Mouse (Mus musculus) brain, embryonic 18.5 days (tissue): Measurements from ENCODE around the gene Pgm5.
"Not testable (repeated sequence)": the region's sequence is repeated elsewhere in the genome, so short reads cannot be mapped to it uniquely, and the experiment has no call there.

Experiments used
- DNase-seq: peaks from one replicate; pipeline ENCODE4 v3.0.0-alpha.2; 2012; ENCODE audit warnings: low read depth, low spot score

The Pgm5 gene

DNA sequence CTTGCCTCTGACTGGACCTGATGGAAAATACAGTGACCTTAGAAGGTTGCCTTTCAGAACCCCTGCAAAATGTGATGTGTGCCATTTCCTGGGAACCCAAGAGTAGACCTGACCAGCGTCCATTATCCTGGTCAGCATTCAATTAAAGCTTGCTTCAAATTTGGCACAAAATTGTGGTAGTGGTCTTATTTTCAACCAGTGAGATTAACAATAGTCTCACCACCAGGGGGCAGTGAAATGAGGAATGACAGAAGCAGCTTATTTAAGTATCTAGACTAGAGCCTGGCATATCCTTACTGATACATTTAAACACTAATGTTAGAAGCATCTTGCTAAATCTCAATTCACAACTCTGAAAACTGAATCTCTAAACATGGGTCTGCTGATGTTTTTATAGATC, 156.3 kb downstream of the Pgm5 start:
- no peak for DNase-seq

DNA sequence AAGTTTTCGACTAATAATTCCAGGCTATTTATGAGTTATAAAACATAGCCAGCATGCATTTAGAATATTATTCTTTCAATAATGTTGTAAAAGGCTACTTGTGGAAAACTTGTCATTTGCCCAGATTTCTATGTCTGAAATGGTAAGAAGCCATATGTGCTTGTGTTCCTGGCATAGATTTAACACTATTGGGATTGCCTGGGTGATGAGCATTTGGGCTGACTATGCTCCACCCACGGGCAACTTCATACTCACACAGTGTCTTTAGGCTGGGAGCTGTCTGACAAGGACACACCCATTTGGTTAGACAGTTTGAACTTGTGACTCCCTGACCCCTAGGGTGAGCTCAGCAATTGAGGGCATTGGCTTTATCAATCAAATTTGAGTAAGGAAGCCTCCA, 157.3 kb downstream of the Pgm5 start:
- no peak for DNase-seq

- DNase-seq, result no peak
Measured at GRCm38 (mm10) chr19:24703680-24704079, 158.0 kb downstream of the Pgm5 start.

DNA sequence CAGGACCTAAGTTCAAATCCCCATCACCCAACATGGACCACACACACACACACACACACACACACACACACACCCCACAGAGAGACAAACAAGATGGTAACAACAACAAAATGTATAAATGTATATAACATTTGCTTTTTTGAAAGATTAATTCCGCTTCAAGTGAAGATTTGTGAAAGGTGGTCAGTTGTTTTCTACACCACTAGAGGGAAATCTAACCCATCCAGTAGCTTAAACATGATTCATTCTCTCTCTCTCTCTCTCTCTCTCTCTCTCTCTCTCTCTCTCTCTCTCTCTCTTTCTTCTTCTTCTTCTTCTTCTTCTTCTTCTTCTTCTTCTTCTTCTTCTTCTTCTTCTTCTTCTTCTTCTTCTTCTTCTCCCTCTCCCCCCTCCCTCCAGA, 158.5 kb downstream of the Pgm5 start:
- DNase-seq, result not testable (repeated sequence)

GRCm38 (mm10) chr19:24701716-24702115, 159.9 kb downstream of the Pgm5 start:
- no peak for DNase-seq

DNA sequence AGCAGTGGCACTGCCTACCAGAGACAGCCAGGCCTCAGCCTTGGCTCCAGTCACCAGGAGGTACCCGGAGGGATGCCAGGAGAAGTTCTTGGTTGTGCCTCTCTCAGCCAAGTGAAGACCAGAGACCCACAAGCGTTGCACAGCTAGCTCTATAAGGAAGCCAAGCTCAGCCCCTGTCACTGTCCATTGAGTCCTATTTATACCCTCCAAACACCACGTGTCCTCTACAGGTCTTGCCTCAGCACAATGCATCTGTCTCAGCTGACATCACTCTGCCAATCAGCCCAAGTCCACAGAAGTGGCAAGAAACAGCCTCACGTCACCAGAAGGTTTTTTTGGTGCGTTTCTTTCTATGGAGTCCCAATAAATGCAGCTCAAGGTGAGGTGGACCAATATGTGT, 161.0 kb downstream of the Pgm5 start:
- no peak for DNase-seq

- DNase-seq, result no peak
Measured at GRCm38 (mm10) chr19:24699910-24700309, 161.7 kb downstream of the Pgm5 start.

DNA sequence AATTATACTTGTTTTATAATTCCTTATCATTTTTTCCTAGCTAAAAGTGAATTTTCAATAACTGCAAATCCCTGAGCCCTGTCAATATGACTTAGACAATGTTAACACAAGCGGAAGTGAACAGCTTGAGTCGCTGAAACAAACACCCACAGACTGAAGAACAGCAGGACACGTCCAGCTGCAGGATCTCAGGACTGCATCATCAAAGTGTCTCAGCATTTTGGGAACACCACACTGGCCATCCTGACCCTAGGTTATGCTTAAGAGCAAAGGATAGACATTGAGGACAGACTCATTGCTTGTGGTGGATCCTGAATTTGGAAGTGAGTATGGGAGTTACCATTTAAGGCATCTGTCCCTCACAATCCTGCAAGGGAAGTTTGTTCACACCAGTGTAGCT, 162.5 kb downstream of the Pgm5 start:
- DNase-seq, result no peak

DNA sequence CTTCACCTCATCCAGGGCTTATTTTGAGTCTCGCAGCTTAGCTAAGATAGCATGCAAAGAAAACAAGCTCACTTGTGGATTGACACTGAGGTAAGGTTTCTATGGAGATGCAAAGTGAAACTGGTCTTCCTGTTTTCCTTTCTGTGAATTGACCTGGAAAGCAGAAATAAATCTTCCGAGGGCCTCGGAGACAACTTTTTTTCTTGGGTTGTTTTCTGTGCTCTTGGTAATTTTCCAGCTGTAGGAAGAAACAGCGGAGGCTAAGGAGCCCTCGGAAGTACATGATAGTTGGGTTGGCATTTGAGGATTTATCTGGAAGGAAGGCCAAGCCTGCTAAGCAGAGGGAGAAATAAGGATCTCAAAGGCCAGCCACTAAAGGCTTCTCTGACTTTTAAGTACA, 163.0 kb downstream of the Pgm5 start:
- no peak for DNase-seq

GRCm38 (mm10) chr19:24697946-24698345, 163.7 kb downstream of the Pgm5 start:
- no peak for DNase-seq

DNA sequence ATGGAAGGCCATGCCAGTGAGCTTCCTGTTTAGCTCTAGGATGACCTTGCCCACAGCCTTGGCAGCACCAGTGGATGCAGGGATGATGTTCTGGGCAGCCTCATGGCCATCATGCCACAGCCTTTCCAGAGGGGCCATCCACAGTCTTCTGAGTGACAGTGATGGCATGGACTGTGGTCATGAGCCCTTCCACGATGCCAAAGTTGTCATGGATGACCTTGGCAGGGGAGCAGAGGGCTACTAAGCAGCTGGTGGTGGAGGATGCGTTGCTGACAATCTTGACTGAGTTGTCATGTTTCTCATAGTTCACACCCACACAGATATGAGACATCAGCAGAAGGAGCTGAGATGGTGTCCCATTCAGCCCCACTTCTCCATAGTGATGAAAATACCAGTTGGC, 169.0 kb downstream of the Pgm5 start:
- DNase-seq, result no peak

- DNase-seq, result no peak
Measured at GRCm38 (mm10) chr19:24689531-24689930, 172.1 kb downstream of the Pgm5 start.

DNA sequence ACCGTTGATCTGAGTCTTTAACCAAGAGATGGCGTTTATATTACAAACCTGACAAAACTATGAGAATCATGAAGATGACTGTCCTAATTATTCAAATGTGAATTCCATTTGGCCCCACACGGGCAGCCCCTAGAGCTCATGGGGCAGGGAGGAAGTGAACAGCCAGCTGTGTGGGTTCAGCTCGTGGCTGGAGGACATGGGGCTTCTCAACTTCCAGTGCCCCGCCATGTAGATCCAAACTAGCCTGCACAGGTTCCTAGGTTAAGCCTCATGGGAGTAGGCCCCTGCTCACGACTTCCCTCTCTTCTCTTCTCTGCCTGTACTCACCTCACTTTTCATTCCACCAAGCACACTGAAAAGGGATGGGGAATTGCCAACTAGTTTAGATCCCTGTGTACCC, 173.3 kb downstream of the Pgm5 start:
- no peak for DNase-seq

GRCm38 (mm10) chr19:24686411-24686810, 175.2 kb downstream of the Pgm5 start:
- no peak for DNase-seq

- no peak for DNase-seq
Measured at GRCm38 (mm10) chr19:24683016-24683720, 178.5 kb downstream of the Pgm5 start.

DNA sequence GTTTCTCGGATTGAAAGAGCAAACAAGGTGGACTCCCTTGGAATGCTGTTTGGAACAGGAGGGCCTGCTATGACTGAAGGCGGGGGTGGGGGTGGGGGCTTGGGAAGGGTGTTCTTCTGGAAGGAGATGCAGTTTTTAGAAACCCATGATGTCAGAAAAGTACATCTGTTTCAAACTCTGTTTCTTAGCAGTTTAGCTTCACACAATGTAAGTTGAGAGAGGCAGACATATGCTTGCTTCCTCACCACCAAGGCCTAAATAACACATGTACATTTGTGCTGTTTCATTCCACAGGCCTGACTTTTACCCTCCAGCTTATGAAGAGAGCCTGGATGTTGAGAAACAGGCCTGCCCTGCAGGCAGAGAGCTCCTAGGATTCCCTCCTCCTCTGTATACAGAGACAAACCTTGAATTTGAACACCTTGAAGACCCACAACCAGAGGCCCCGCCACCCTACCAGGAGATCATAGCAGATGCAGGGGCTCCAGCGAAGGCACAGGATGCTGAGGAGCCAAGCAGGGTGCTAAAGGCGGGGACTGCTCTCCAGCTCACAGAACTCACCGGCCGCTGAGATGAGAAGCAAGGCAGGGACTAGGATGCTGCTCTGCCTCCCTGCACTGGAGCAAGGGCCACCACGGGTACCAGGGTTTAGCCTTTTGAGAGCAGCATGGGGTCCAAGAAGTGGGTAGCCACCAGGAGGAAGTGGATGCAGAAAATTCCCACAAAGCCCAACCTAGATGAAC, 184.2 kb downstream of the Pgm5 start:
- DNase-seq, result no peak

DNA sequence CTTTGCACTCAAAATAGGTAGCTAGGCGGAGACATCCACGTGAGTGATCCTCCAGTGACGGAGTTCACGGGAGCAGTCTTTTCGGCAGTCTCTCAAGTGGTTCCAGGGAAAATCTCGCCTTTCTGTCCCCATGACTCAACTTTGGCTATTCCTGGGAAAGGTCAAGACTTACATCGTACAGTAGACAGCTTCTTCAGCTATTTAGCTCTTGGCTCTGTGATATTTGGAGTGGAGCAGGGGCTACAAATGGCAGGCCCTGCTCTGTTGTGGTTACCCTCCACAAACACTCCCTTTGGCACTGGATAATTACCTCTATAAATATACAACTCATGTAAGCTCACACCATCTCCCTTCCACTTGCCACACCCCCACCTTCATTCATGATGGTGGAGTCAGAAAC, 185.2 kb downstream of the Pgm5 start:
- no peak for DNase-seq

GRCm38 (mm10) chr19:24673762-24674161, 187.9 kb downstream of the Pgm5 start, which contains the start of gene Tmem252:
Gene Tmem252 (plus strand): TSS chr19:24674008.
- no peak for DNase-seq

- DNase-seq, result no peak
Measured at GRCm38 (mm10) chr19:24673331-24673730, 188.3 kb downstream of the Pgm5 start.

DNA sequence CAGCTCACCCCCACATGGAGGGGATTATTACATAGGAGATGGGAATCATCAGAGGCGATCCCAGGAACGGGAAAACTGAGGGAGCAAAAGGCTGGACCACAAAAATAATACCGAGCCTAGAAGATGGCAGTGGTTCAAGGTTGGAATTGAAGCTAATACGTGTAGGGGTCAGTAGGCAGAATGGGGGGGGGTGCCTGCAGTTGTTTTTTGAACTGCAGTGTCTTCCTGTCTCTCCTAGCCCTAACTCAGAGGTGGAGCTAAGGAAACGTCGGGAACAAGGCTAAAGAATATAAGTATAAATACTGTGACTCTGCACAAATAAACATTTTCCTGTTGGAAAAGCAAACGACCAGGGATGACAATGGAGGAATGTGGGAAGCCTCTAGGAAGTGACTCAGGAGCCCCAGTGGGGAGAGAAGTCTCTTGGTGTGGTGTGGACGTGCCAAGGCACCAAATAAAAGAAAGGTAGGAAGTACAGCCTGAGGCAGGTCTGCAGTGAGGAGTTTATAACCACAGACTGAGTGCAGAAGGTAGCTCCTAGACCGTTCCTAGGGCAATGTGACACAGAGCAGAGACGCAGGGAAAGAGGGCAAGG, 189.2 kb downstream of the Pgm5 start:
- no peak for DNase-seq

DNA sequence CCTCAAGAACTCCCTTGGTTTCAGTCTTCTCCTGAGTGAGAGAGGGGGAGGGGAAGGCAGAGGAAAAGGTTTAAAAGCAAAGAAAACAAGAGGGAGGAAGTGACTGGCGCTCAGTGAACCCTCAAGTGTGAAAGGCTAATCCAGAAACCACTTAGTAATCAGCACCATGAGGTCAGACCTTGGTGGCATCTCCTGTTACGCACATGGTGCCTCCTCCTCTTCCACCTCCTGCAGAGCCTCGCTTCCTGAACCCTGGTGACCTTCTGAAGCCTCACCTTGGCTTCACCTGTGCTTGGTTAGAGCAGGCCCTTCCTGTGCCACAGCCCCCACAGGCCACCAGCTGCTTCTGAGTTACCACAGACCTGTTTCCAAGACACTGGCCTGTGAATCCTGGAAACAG, 190.1 kb downstream of the Pgm5 start:
- DNase-seq, result no peak

DNA sequence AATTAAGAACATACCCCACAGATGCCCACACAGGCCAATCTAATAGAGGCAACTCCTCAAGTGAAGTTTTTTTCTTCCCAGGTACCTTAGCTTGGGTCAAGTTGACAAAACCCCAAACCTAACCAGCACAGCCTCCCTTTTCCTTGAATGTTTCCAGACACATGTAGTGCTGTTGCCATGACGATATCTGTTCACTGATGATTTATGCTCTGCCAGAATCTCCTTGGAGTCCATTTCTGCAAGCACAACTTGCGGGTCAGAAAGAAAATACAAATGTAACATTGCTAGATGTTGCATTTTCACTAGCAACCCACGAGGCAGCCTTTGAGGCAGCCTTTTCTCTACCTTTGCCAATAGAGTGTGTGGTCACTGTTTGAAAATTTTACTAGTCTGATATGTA, 194.1 kb downstream of the Pgm5 start:
- no peak for DNase-seq

GRCm38 (mm10) chr19:24665771-24666170, 195.9 kb downstream of the Pgm5 start:
- no peak for DNase-seq
